Mouse (Mus musculus) liver, embryonic 14.5 days (tissue): ENCODE results near the gene Slc35a3.

Source experiments
- CTCF ChIP-seq: IDR thresholded peaks from 2 replicates; pipeline ENCODE4 v1.5.1; 2016; ENCODE audit warnings: antibody characterized with exemption, low read depth, control low read depth
- EP300 ChIP-seq: IDR thresholded peaks from 2 replicates; pipeline ENCODE4 v1.6.1; 2016; ENCODE audit warnings: antibody characterized with exemption, low read depth

DNA sequence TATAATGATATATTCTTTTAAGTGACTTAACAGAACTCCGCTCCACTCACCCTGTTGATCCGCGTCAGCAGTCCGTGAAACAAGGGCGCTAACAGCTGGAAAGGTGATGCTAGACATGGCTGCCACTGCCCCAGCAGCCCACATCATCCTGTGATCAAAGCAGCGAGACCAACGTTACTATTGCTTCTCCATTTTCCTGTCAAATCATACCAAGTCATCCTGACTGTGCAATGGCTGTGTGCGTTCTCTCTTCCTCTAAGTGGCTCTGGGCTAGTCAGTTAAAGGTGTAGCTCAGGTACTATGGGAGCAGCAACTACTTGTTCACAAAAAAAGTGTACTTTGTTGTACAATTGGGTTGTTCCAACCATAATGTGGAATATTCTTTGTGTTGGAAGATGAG lies 77.8 kb downstream of the Slc35a3 start:
- no peak for TF ChIP-seq EP300
- no peak for TF ChIP-seq CTCF
